Mouse (Mus musculus): ENCODE data around the gene Emg1. TPM values are rescaled to one million over a fixed set of nuclear protein-coding genes. Genes with fewer than 3 reads are reported as not detected.
"Not testable (repeated sequence)": the region's sequence is repeated elsewhere in the genome, so short reads cannot be mapped to it uniquely, and the experiment has no call there.

The Emg1 gene
- polyA plus RNA-seq, 1 experiment from 2014 or later: 131 TPM

GRCm38 (mm10) chr6:124699962-124700610 lies 11.9 kb downstream of the Emg1 start:
- peaks cover 67% of the 10 kb centered on the region for H3K36me3 ChIP-seq
- H3K9me3 ChIP-seq (replicated peaks): no peaks in the 10 kb centered on the region
- no peak overlapping the region for H3K4me2 ChIP-seq (replicated peaks)
- H3K4me1 ChIP-seq: no peaks in the 10 kb centered on the region
- 87% methylated on average over 11 of the region's 11 CpGs for WGBS
- no peak for ATAC-seq (ENCODE audit: low FRiP score)
- H3K27me3 ChIP-seq: no peaks in the 10 kb centered on the region
- H3K4me3 ChIP-seq: no peak overlapping the region
- no peak overlapping the region for H3K27ac ChIP-seq
- H3K9ac ChIP-seq: no peak overlapping the region

DNA sequence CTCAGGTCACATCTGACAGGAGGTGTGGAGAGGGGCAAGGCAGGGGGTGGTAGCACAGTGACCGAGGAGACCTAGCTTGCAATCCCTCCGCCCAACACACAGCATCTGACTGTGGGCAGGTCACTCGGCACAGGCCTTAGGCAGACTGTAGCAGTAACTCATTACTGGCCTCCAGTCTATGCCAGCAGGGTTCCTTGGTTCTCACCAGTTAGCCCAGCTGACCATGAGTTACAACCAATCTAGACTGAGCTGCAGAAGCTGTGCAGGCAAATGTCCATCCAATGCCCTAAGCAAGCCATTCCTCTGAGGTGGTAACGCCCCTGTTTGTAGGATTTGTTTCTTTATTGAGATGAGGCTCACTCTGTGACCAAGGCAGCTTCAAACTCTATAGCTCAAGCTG lies 12.6 kb downstream of the Emg1 start:
- no peak overlapping the region for H3K27ac ChIP-seq
- H3K4me1 ChIP-seq: no peaks in the 10 kb centered on the region
- H3K4me3 ChIP-seq: no peak overlapping the region
- no peak overlapping the region for H3K4me2 ChIP-seq (replicated peaks)
- H3K9me3 ChIP-seq (replicated peaks): no peaks in the 10 kb centered on the region
- no peak for ATAC-seq (ENCODE audit: low FRiP score)
- H3K27me3 ChIP-seq: no peaks in the 10 kb centered on the region
- H3K36me3 ChIP-seq: peaks cover 60% of the 10 kb centered on the region
- WGBS: 84% methylated on average over 4 of the region's 4 CpGs
- H3K9ac ChIP-seq: no peak overlapping the region

- Histone ChIP-seq H3K27ac (no peak overlapping the region), H3K9ac (no peak overlapping the region), H3K4me3 (no peak overlapping the region), H3K9me3 (replicated peaks) (no peaks in the 10 kb centered on the region), H3K4me2 (replicated peaks) (no peak overlapping the region), H3K4me1 (peaks cover 5% of the 10 kb centered on the region; the same call in 1 of the 2 replicates), H3K27me3 (no peaks in the 10 kb centered on the region), H3K36me3 (peaks cover 54% of the 10 kb centered on the region)
- no peak for ATAC-seq (ENCODE audit: low FRiP score)
- WGBS: 85% methylated on average over 6 of the region's 6 CpGs
These were observed 13.2 kb downstream of the Emg1 start for GRCm38 (mm10) chr6:124698751-124699150.

- Histone ChIP-seq H3K36me3 (peaks cover 32% of the 10 kb centered on the region), H3K9me3 (replicated peaks) (no peaks in the 10 kb centered on the region), H3K4me2 (replicated peaks) (no peak overlapping the region), H3K4me1 (peaks cover 8% of the 10 kb centered on the region; the same call in 1 of the 2 replicates), H3K27ac (no peak overlapping the region), H3K27me3 (no peaks in the 10 kb centered on the region), H3K9ac (no peak overlapping the region), H3K4me3 (no peak overlapping the region)
- 88% methylated on average over 7 of the region's 7 CpGs for WGBS
- no peak for ATAC-seq (ENCODE audit: low FRiP score)
These were observed 15.4 kb downstream of the Emg1 start for GRCm38 (mm10) chr6:124696441-124697150.

GRCm38 (mm10) chr6:124694166-124694955 lies 17.6 kb downstream of the Emg1 start:
- Histone ChIP-seq H3K9ac (no peak overlapping the region), H3K4me2 (replicated peaks) (no peak overlapping the region), H3K27ac (no peak overlapping the region), H3K4me1 (peaks cover 8% of the 10 kb centered on the region; the same call in 1 of the 2 replicates), H3K36me3 (peaks cover 17% of the 10 kb centered on the region), H3K27me3 (no peaks in the 10 kb centered on the region), H3K9me3 (replicated peaks) (no peaks in the 10 kb centered on the region), H3K4me3 (no peak overlapping the region)
- WGBS: 72% methylated on average over 15 of the region's 15 CpGs
- ATAC-seq (ENCODE audit: low FRiP score): no peak

DNA sequence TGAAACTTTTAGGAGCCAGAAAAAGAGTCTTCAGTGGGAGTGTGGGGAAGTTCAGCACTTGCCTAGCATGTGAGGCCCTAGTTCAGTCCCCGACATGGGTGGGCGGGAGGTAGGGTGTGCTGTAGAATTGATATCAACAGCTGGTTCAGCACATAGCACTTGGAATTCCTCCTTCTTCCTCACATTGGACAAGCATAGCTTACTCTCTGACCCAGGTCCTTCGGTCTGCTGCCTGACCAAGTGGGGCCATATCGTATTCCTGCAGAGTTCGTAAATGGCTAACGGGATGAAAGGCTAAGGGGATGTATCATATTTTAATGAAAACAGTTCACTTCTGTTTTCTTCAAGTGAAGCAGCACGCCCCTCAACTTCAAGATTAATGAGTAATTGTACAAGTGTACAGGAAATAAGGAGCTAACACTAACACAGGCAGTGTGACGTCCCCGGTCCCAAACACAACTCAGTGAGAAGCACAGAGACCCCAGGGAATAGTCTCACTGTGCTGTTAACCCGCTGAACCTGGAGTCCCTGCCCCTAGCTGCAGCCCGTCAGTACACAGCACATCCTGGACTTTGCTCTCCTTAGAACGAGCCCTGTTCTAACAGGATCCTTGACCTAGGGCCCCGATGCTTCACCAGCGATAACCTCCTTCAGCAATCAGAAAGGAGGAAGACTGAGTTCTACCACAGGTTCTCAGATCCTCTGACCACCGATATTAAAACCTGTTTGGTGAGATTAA lies 18.6 kb downstream of the Emg1 start:
- Histone ChIP-seq H3K27ac (0 out of 2 replicates have a peak overlapping the region, but pooled peaks have one; percentile 44), H3K4me1 (peaks cover 8% of the 10 kb centered on the region; the same call in 1 of the 2 replicates)
- no peak for ATAC-seq (ENCODE audit: low FRiP score)

GRCm38 (mm10) chr6:124690517-124690916 lies 21.5 kb downstream of the Emg1 start:
- ATAC-seq (ENCODE audit: low FRiP score): no peak
- Histone ChIP-seq H3K27me3 (no peaks in the 10 kb centered on the region), H3K9ac (no peak overlapping the region), H3K9me3 (replicated peaks) (no peaks in the 10 kb centered on the region), H3K4me1 (peaks cover 8% of the 10 kb centered on the region; the same call in 1 of the 2 replicates), H3K36me3 (no peaks in the 10 kb centered on the region), H3K4me3 (no peak overlapping the region), H3K27ac (no peak overlapping the region), H3K4me2 (replicated peaks) (no peak overlapping the region)
- 91% methylated on average over 3 of the region's 3 CpGs for WGBS

More for the DNA sequence above, 18.6 kb downstream of the Emg1 start:
- peaks cover 12% of the 10 kb centered on the region; the same call in 1 of the 2 replicates for H3K36me3 ChIP-seq
- H3K9ac ChIP-seq: no peak overlapping the region
- WGBS: 75% methylated on average over 15 of the region's 15 CpGs
- no peak overlapping the region for H3K4me2 ChIP-seq (replicated peaks)
- H3K27me3 ChIP-seq: no peaks in the 10 kb centered on the region
- H3K9me3 ChIP-seq (replicated peaks): no peaks in the 10 kb centered on the region
- H3K4me3 ChIP-seq: no peak overlapping the region

GRCm38 (mm10) chr6:124689011-124689410 lies 23.0 kb downstream of the Emg1 start:
- H3K27ac ChIP-seq: no peak overlapping the region
- no peaks in the 10 kb centered on the region for H3K27me3 ChIP-seq
- H3K4me3 ChIP-seq: no peak overlapping the region
- H3K36me3 ChIP-seq: no peaks in the 10 kb centered on the region
- ATAC-seq (ENCODE audit: low FRiP score): no peak
- 99% methylated on average over 3 of the region's 3 CpGs for WGBS
- H3K4me2 ChIP-seq (replicated peaks): no peak overlapping the region
- no peaks in the 10 kb centered on the region for H3K9me3 ChIP-seq (replicated peaks)
- no peak overlapping the region for H3K9ac ChIP-seq
- peaks cover 6% of the 10 kb centered on the region; the same call in 1 of the 2 replicates for H3K4me1 ChIP-seq

- H3K4me2 ChIP-seq (replicated peaks): no peak overlapping the region
- H3K4me3 ChIP-seq: no peak overlapping the region
- no peak overlapping the region for H3K27ac ChIP-seq
- no peak for ATAC-seq (ENCODE audit: low FRiP score)
- no peaks in the 10 kb centered on the region for H3K9me3 ChIP-seq (replicated peaks)
- no peaks in the 10 kb centered on the region for H3K27me3 ChIP-seq
- no peaks in the 10 kb centered on the region; the same call in 1 of the 2 replicates for H3K4me1 ChIP-seq
- WGBS: 86% methylated on average over 8 of the region's 8 CpGs
- H3K9ac ChIP-seq: no peak overlapping the region
- H3K36me3 ChIP-seq: no peaks in the 10 kb centered on the region
These were observed 23.7 kb downstream of the Emg1 start for GRCm38 (mm10) chr6:124688151-124688758.

GRCm38 (mm10) chr6:124686644-124687043 lies 25.3 kb downstream of the Emg1 start:
- not testable (repeated sequence) for H3K27me3 ChIP-seq; H3K9ac ChIP-seq; H3K4me2 ChIP-seq (replicated peaks); H3K9me3 ChIP-seq (replicated peaks); H3K27ac ChIP-seq; H3K4me1 ChIP-seq; H3K36me3 ChIP-seq; H3K4me3 ChIP-seq; ATAC-seq (ENCODE audit: low FRiP score)
- 87% methylated on average over 1 of the region's 1 CpGs for WGBS

DNA sequence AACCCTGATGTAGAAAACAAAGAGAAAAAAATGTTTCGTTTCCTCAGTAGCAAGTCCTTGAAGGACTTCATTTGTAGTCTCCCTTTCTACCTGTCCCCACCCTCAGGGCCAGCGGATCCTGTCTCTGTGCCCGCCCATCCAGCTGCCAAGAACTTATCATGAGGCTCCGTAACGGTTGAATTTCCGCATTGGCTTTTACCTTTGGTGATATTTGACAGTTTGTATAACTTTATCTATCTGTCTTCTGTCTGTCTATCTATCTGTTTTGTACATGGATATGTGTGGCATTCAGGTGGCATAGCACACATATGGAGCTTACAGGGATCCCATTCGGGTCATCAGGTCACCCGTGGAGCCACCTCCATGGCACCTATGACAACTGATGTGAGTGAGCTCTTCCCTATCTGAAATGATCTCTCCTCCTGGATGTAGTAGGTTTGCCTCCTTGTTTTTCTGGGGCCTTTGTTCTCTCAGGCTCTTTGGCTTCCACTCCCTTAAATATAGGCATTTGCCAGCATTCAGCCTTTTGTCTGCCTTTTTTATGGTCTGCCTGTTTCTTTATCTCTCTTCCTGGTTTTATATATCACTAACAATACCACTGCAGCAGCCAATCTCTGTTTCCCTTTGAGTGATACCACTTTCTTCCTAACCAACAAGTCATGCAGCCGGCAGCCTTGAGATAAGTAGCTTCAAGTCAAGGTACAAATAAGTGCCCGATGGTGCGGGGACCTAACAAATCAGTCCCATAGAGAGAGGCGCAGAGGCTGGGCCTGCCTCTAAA lies 26.2 kb downstream of the Emg1 start:
- Histone ChIP-seq H3K27me3 (no peaks in the 10 kb centered on the region), H3K9ac (no peak overlapping the region), H3K9me3 (replicated peaks) (no peaks in the 10 kb centered on the region), H3K4me3 (no peak overlapping the region), H3K4me1 (no peaks in the 10 kb centered on the region), H3K36me3 (no peaks in the 10 kb centered on the region), H3K4me2 (replicated peaks) (no peak overlapping the region), H3K27ac (no peak overlapping the region)
- WGBS: 91% methylated on average over 12 of the region's 12 CpGs
- ATAC-seq (ENCODE audit: low FRiP score): no peak

Data from hindbrain, embryonic 12.5 days (tissue).